Mouse (Mus musculus) forebrain, embryonic 15.5 days (tissue): Measurements from ENCODE around the gene Ccdc173. TPM values are rescaled to one million over a fixed set of nuclear protein-coding genes. Genes with fewer than 3 reads are reported as not detected.

Source experiments
- ATAC-seq: fragments of 200-750 bp; cut with Nextera tagmentation; replicated peaks from 2 replicates; pipeline ENCODE4 v1.8.0; 2017; ENCODE audit warnings: mild to moderate bottlenecking, moderate TSS enrichment, moderate library complexity
- H3K27ac ChIP-seq: fragments of 300-500 bp; sonication (generic); replicated peaks from 2 replicates; pipeline ENCODE4 v1.5.1; 2015; ENCODE audit warnings: mild to moderate bottlenecking, inconsistent platforms
- H3K27me3 ChIP-seq: fragments of 300-500 bp; sonication (generic); 2 replicates; pipeline ENCODE4 v1.6.1; 2015; ENCODE audit warnings: inconsistent platforms
- H3K36me3 ChIP-seq: fragments of 300-500 bp; sonication (generic); 2 replicates; pipeline ENCODE4 v1.6.1; 2015; ENCODE audit warnings: mild to moderate bottlenecking, inconsistent platforms
- H3K4me1 ChIP-seq: fragments of 300-500 bp; sonication (generic); 2 replicates; pipeline ENCODE4 v1.6.1; 2015; ENCODE audit warnings: inconsistent platforms
- H3K4me2 ChIP-seq: fragments of 300-500 bp; sonication (generic); replicated peaks from 2 replicates; pipeline ENCODE4 v1.6.1; 2015; ENCODE audit warnings: mild to moderate bottlenecking, inconsistent platforms
- H3K4me3 ChIP-seq: fragments of 300-500 bp; sonication (generic); 2 replicates; pipeline ENCODE4 v1.5.1; 2015; ENCODE audit warnings: mild to moderate bottlenecking, inconsistent platforms
- H3K9ac ChIP-seq: fragments of 300-500 bp; sonication (generic); replicated peaks from 2 replicates; pipeline ENCODE4 v1.6.1; 2015; ENCODE audit warnings: mild to moderate bottlenecking, inconsistent platforms
- H3K9me3 ChIP-seq: fragments of 300-500 bp; sonication (generic); 2 replicates; pipeline ENCODE4 v1.6.1; 2016; ENCODE audit warnings: inconsistent platforms
- WGBS: fragments of 180-500 bp; shearing (Covaris S2); methylation state at CpG from one replicate; pipeline ENCODE4 v1.1.7; 2015; ENCODE audit warnings: mixed read lengths; 5-methylcytosine and 5-hydroxymethylcytosine counted together
- polyA plus RNA-seq: library from polyadenylated mRNA; unstranded; fragments of >200 nt; fragmentation: Nextera tagmentation; extraction: Ambion mirVana; gene quantifications from 2 replicates; pipeline ENCODE4 v1.2.1, GENCODE M21; 2015

Ccdc173 gene
- 2.6 and 3.1 TPM in 2 replicates for polyA plus RNA-seq

- peak within 1 kb of the TSS; percentile 90 for H3K27ac ChIP-seq
- no peaks in the 10 kb centered on the region for H3K27me3 ChIP-seq
- H3K36me3 ChIP-seq, result peaks cover 13% of the 10 kb centered on the region
- H3K4me3 ChIP-seq, result peak within 1 kb of the TSS; percentile 83
- H3K9ac ChIP-seq, result peak within 1 kb of the TSS; percentile 74
- peaks cover 18% of the 10 kb centered on the region for H3K4me1 ChIP-seq
- no peaks in the 10 kb centered on the region for H3K9me3 ChIP-seq
- peak within 1 kb of the TSS; percentile 86 for H3K4me2 ChIP-seq
- 1% methylated on average over 48 of the region's 48 CpGs for WGBS
- peak; percentile 97 for ATAC-seq
These were observed at the start of gene Ccdc173, which contains the start of gene Phospho2 for GRCm38 (mm10) chr2:69789429-69790069. Gene Ccdc173, minus strand, starts transcription at chr2:69789575. Gene Phospho2, plus strand, starts transcription at chr2:69789623.

GRCm38 (mm10) chr2:69838707-69839106 is 49.3 kb upstream of the Ccdc173 start:
- no peaks in the 10 kb centered on the region for H3K27me3 ChIP-seq
- H3K36me3 ChIP-seq, result peaks cover 25% of the 10 kb centered on the region
- H3K9me3 ChIP-seq, result no peaks in the 10 kb centered on the region
- H3K4me3 ChIP-seq, result no peak overlapping the region
- H3K4me1 ChIP-seq, result peaks cover 3% of the 10 kb centered on the region
- no peak for ATAC-seq
- H3K4me2 ChIP-seq, result no peak overlapping the region
- no peak overlapping the region for H3K9ac ChIP-seq
- H3K27ac ChIP-seq, result no peak overlapping the region

- Histone ChIP-seq H3K4me2 (no peak overlapping the region), H3K4me1 (peaks cover 3% of the 10 kb centered on the region), H3K4me3 (no peak overlapping the region), H3K27me3 (no peaks in the 10 kb centered on the region), H3K9ac (no peak overlapping the region), H3K9me3 (no peaks in the 10 kb centered on the region), H3K36me3 (peaks cover 32% of the 10 kb centered on the region), H3K27ac (no peak overlapping the region)
- WGBS, result 29% methylated on average over 3 of the region's 3 CpGs
- ATAC-seq, result no peak
These were observed 48.6 kb upstream of the Ccdc173 start for GRCm38 (mm10) chr2:69837996-69838395.

GRCm38 (mm10) chr2:69837244-69837967 is 48.0 kb upstream of the Ccdc173 start:
- ATAC-seq, result no peak
- WGBS, result 81% methylated on average over 7 of the region's 7 CpGs
- H3K4me2 ChIP-seq, result no peak overlapping the region
- no peak overlapping the region for H3K27ac ChIP-seq
- no peak overlapping the region for H3K4me3 ChIP-seq
- H3K9me3 ChIP-seq, result no peaks in the 10 kb centered on the region
- H3K27me3 ChIP-seq, result no peaks in the 10 kb centered on the region
- peaks cover 3% of the 10 kb centered on the region for H3K4me1 ChIP-seq
- H3K9ac ChIP-seq, result no peak overlapping the region
- H3K36me3 ChIP-seq, result peaks cover 34% of the 10 kb centered on the region

- H3K4me3 ChIP-seq, result no peak overlapping the region
- peaks cover 47% of the 10 kb centered on the region for H3K36me3 ChIP-seq
- H3K4me1 ChIP-seq, result peaks cover 15% of the 10 kb centered on the region
- H3K27ac ChIP-seq, result no peak overlapping the region
- WGBS, result 92% methylated on average over 8 of the region's 8 CpGs
- no peak for ATAC-seq
- H3K27me3 ChIP-seq, result no peaks in the 10 kb centered on the region
- no peak overlapping the region for H3K4me2 ChIP-seq
- H3K9ac ChIP-seq, result no peak overlapping the region
- no peaks in the 10 kb centered on the region for H3K9me3 ChIP-seq
These were observed 40.7 kb upstream of the Ccdc173 start for GRCm38 (mm10) chr2:69830116-69830515.

- Histone ChIP-seq H3K27ac (no peak overlapping the region), H3K4me2 (no peak overlapping the region), H3K36me3 (peaks cover 42% of the 10 kb centered on the region), H3K4me1 (peaks cover 17% of the 10 kb centered on the region), H3K4me3 (no peak overlapping the region), H3K9me3 (no peaks in the 10 kb centered on the region), H3K27me3 (no peaks in the 10 kb centered on the region), H3K9ac (no peak overlapping the region)
- no peak for ATAC-seq
- WGBS, result 95% methylated on average over 2 of the region's 2 CpGs
These were observed 40.3 kb upstream of the Ccdc173 start for GRCm38 (mm10) chr2:69829680-69830079.

GRCm38 (mm10) chr2:69828031-69828430 is 38.7 kb upstream of the Ccdc173 start:
- Histone ChIP-seq H3K9me3 (no peaks in the 10 kb centered on the region), H3K36me3 (peaks cover 28% of the 10 kb centered on the region), H3K4me1 (peaks cover 29% of the 10 kb centered on the region), H3K27ac (no peak overlapping the region), H3K9ac (no peak overlapping the region), H3K4me2 (no peak overlapping the region), H3K27me3 (no peaks in the 10 kb centered on the region), H3K4me3 (no peak overlapping the region)
- WGBS, result 46% methylated on average over 7 of the region's 7 CpGs
- ATAC-seq, result no peak

GRCm38 (mm10) chr2:69826380-69826779 is 37.0 kb upstream of the Ccdc173 start:
- Histone ChIP-seq H3K9me3 (no peaks in the 10 kb centered on the region), H3K36me3 (peaks cover 22% of the 10 kb centered on the region), H3K9ac (no peak overlapping the region), H3K4me1 (peaks cover 38% of the 10 kb centered on the region), H3K4me2 (no peak overlapping the region; the same call in 1 of the 2 replicates), H3K27me3 (no peaks in the 10 kb centered on the region), H3K27ac (peak overlapping the region; percentile 46), H3K4me3 (no peak overlapping the region)
- ATAC-seq, result no peak
- 53% methylated on average over 2 of the region's 2 CpGs for WGBS

- 83% methylated on average over 10 of the region's 10 CpGs for WGBS
- H3K9ac ChIP-seq, result 0 out of 2 replicates have a peak overlapping the region, but pooled peaks have one; percentile 19
- H3K4me3 ChIP-seq, result no peak overlapping the region
- H3K9me3 ChIP-seq, result no peaks in the 10 kb centered on the region
- peaks cover 38% of the 10 kb centered on the region for H3K4me1 ChIP-seq
- peak overlapping the region; percentile 46 for H3K27ac ChIP-seq
- no peaks in the 10 kb centered on the region for H3K27me3 ChIP-seq
- H3K36me3 ChIP-seq, result peaks cover 17% of the 10 kb centered on the region
- H3K4me2 ChIP-seq, result peak overlapping the region; percentile 6; the same call in 1 of the 2 replicates
- ATAC-seq, result no peak
These were observed 36.5 kb upstream of the Ccdc173 start for GRCm38 (mm10) chr2:69825898-69826297.

- H3K27ac ChIP-seq, result peak overlapping the region; percentile 93
- WGBS, result 2% methylated on average over 34 of the region's 45 CpGs
- H3K4me1 ChIP-seq, result peaks cover 38% of the 10 kb centered on the region
- H3K4me2 ChIP-seq, result peak overlapping the region; percentile 61
- peak overlapping the region; percentile 81 for H3K9ac ChIP-seq
- no peaks in the 10 kb centered on the region for H3K27me3 ChIP-seq
- no peaks in the 10 kb centered on the region for H3K36me3 ChIP-seq
- H3K9me3 ChIP-seq, result no peaks in the 10 kb centered on the region
- H3K4me3 ChIP-seq, result peak overlapping the region; percentile 70
- ATAC-seq, result peak; percentile 89
These were observed 33.8 kb upstream of the Ccdc173 start for GRCm38 (mm10) chr2:69823129-69823677.

GRCm38 (mm10) chr2:69822361-69823128 is 33.2 kb upstream of the Ccdc173 start:
- Histone ChIP-seq H3K4me2 (peak overlapping the region; percentile 61), H3K4me1 (peaks cover 38% of the 10 kb centered on the region), H3K27me3 (no peaks in the 10 kb centered on the region), H3K4me3 (peak overlapping the region; percentile 70), H3K9ac (peak overlapping the region; percentile 81), H3K9me3 (no peaks in the 10 kb centered on the region), H3K36me3 (no peaks in the 10 kb centered on the region), H3K27ac (peak overlapping the region; percentile 93)
- under 1% methylated on average over 52 of the region's 80 CpGs for WGBS
- ATAC-seq, result peak; percentile 87
